Mouse (Mus musculus) liver, embryonic 16.5 days (tissue): Measurements from ENCODE around the gene Luc7l2. TPM values are rescaled to one million over a fixed set of nuclear protein-coding genes. Genes with fewer than 3 reads are reported as not detected.

Experiments used
- ATAC-seq: fragments of 200-750 bp; cut with Nextera tagmentation; 2 replicates; pipeline ENCODE4 v1.8.0; 2017; ENCODE audit warnings: low read depth, mild to moderate bottlenecking, moderate number of reproducible peaks, moderate library complexity
- H3K27ac ChIP-seq: fragments of 300-500 bp; sonication (generic); 2 replicates; pipeline ENCODE4 v1.5.1; 2014; ENCODE audit warnings: mild to moderate bottlenecking, low read length
- H3K27me3 ChIP-seq: fragments of 300-500 bp; sonication (generic); 2 replicates; pipeline ENCODE4 v1.6.1; 2014; ENCODE audit warnings: low read depth, low read length, mixed read lengths; ENCODE audit not compliant: control insufficient read depth, insufficient read depth
- H3K36me3 ChIP-seq: fragments of 300-500 bp; sonication (generic); 2 replicates; pipeline ENCODE4 v1.6.1; 2014; ENCODE audit warnings: mild to moderate bottlenecking; ENCODE audit not compliant: control insufficient read depth, insufficient read depth
- H3K4me1 ChIP-seq: fragments of 300-500 bp; sonication (generic); 2 replicates; pipeline ENCODE4 v1.6.1; 2014; ENCODE audit warnings: low read depth, low read length, mixed read lengths; ENCODE audit not compliant: control insufficient read depth
- H3K4me2 ChIP-seq: fragments of 300-500 bp; sonication (generic); 2 replicates; pipeline ENCODE4 v1.6.1; 2014; ENCODE audit warnings: low read depth, low read length, mixed read lengths
- H3K4me3 ChIP-seq: fragments of 300-500 bp; sonication (generic); 2 replicates; pipeline ENCODE4 v1.5.1; 2014; ENCODE audit warnings: low read depth, mild to moderate bottlenecking, low read length
- H3K9ac ChIP-seq: fragments of 300-500 bp; sonication (generic); 2 replicates; pipeline ENCODE4 v1.6.1; 2014; ENCODE audit warnings: low read depth, low read length
- H3K9me3 ChIP-seq: fragments of 300-500 bp; sonication (generic); replicated peaks from 2 replicates; pipeline ENCODE4 v1.6.1; 2016; ENCODE audit warnings: low read length; ENCODE audit not compliant: control insufficient read depth
- WGBS: fragments of 180-500 bp; shearing (Covaris S2); extraction: QIAGEN DNeasy Blood & Tissue Kit; methylation state at CpG from one replicate; pipeline ENCODE4 v1.1.7; 2014; ENCODE audit not compliant: insufficient replicate concordance; 5-methylcytosine and 5-hydroxymethylcytosine counted together
- polyA plus RNA-seq: library from polyadenylated mRNA; unstranded; fragments of >200 nt; fragmentation: Nextera tagmentation; extraction: Ambion mirVana; gene quantifications from 2 replicates; pipeline ENCODE4 v1.2.1, GENCODE M21; 2015

Gene Luc7l2
- polyA plus RNA-seq, 1 experiment from 2014 or later, result 16.6 TPM

GRCm38 (mm10) chr6:38636852-38637618, 85.9 kb downstream of the Luc7l2 start, which contains the start of gene Klrg2:
Gene Klrg2 (minus strand): TSS chr6:38637242.
- H3K9ac ChIP-seq, result peak within 1 kb of the TSS; percentile 19; the same call in 1 of the 2 replicates
- WGBS, result 2% methylated on average over 60 of the region's 60 CpGs
- H3K27ac ChIP-seq, result no peak within 1 kb of the TSS
- peaks cover 80% of the 10 kb centered on the region for H3K27me3 ChIP-seq
- no peaks in the 10 kb centered on the region for H3K36me3 ChIP-seq
- no peaks in the 10 kb centered on the region for H3K9me3 ChIP-seq
- ATAC-seq, result peak; percentile 72
- peak within 1 kb of the TSS; percentile 55 for H3K4me3 ChIP-seq
- peak within 1 kb of the TSS; percentile 82 for H3K4me2 ChIP-seq
- H3K4me1 ChIP-seq, result peaks cover 18% of the 10 kb centered on the region

GRCm38 (mm10) chr6:38640401-38640800, 89.3 kb downstream of the Luc7l2 start:
- no peak for ATAC-seq
- Histone ChIP-seq H3K27ac (no peak overlapping the region), H3K27me3 (peaks cover 69% of the 10 kb centered on the region), H3K4me2 (no peak overlapping the region), H3K36me3 (no peaks in the 10 kb centered on the region), H3K9ac (no peak overlapping the region), H3K4me3 (no peak overlapping the region), H3K4me1 (peaks cover 18% of the 10 kb centered on the region), H3K9me3 (no peaks in the 10 kb centered on the region)
- WGBS, result 48% methylated on average over 11 of the region's 11 CpGs

- no peak overlapping the region for H3K4me3 ChIP-seq
- H3K27ac ChIP-seq, result no peak overlapping the region
- no peak for ATAC-seq
- peaks cover 12% of the 10 kb centered on the region for H3K4me1 ChIP-seq
- WGBS, result 15% methylated on average over 5 of the region's 5 CpGs
- no peak overlapping the region for H3K9ac ChIP-seq
- H3K27me3 ChIP-seq, result peaks cover 60% of the 10 kb centered on the region
- no peak overlapping the region for H3K4me2 ChIP-seq
- H3K36me3 ChIP-seq, result no peaks in the 10 kb centered on the region
- H3K9me3 ChIP-seq, result no peaks in the 10 kb centered on the region
Measured at GRCm38 (mm10) chr6:38641228-38641627, 90.1 kb downstream of the Luc7l2 start.

- Histone ChIP-seq H3K9me3 (no peaks in the 10 kb centered on the region), H3K4me1 (peaks cover 8% of the 10 kb centered on the region), H3K4me3 (no peak overlapping the region), H3K4me2 (no peak overlapping the region), H3K27me3 (peaks cover 56% of the 10 kb centered on the region), H3K9ac (no peak overlapping the region), H3K36me3 (no peaks in the 10 kb centered on the region), H3K27ac (no peak overlapping the region)
- no peak for ATAC-seq
- 24% methylated on average over 5 of the region's 5 CpGs for WGBS
Measured at GRCm38 (mm10) chr6:38641645-38642044, 90.5 kb downstream of the Luc7l2 start.

- no peak for ATAC-seq
- H3K27ac ChIP-seq, result no peak overlapping the region
- H3K4me2 ChIP-seq, result no peak overlapping the region
- no peaks in the 10 kb centered on the region for H3K4me1 ChIP-seq
- H3K4me3 ChIP-seq, result no peak overlapping the region
- no peak overlapping the region for H3K9ac ChIP-seq
- no peaks in the 10 kb centered on the region for H3K9me3 ChIP-seq
- WGBS, result 43% methylated on average over 5 of the region's 5 CpGs
- no peaks in the 10 kb centered on the region for H3K36me3 ChIP-seq
- peaks cover 47% of the 10 kb centered on the region for H3K27me3 ChIP-seq
Measured at GRCm38 (mm10) chr6:38642593-38642992, 91.5 kb downstream of the Luc7l2 start.

GRCm38 (mm10) chr6:38643039-38643438, 91.9 kb downstream of the Luc7l2 start:
- Histone ChIP-seq H3K4me3 (no peak overlapping the region), H3K4me2 (no peak overlapping the region), H3K9me3 (no peaks in the 10 kb centered on the region), H3K27ac (no peak overlapping the region), H3K27me3 (peaks cover 42% of the 10 kb centered on the region), H3K4me1 (no peaks in the 10 kb centered on the region), H3K36me3 (no peaks in the 10 kb centered on the region), H3K9ac (no peak overlapping the region)
- ATAC-seq, result no peak
- 64% methylated on average over 3 of the region's 3 CpGs for WGBS

GRCm38 (mm10) chr6:38649545-38649944, 98.4 kb downstream of the Luc7l2 start:
- Histone ChIP-seq H3K4me2 (no peak overlapping the region), H3K27ac (no peak overlapping the region), H3K27me3 (no peaks in the 10 kb centered on the region), H3K36me3 (no peaks in the 10 kb centered on the region), H3K9me3 (no peaks in the 10 kb centered on the region), H3K4me3 (no peak overlapping the region), H3K9ac (no peak overlapping the region), H3K4me1 (no peaks in the 10 kb centered on the region)
- WGBS, result 51% methylated on average over 3 of the region's 3 CpGs
- no peak for ATAC-seq

- 36% methylated on average over 14 of the region's 14 CpGs for WGBS
- Histone ChIP-seq H3K4me2 (no peak overlapping the region), H3K27me3 (no peaks in the 10 kb centered on the region), H3K4me3 (no peak overlapping the region), H3K27ac (no peak overlapping the region), H3K9me3 (no peaks in the 10 kb centered on the region), H3K36me3 (no peaks in the 10 kb centered on the region), H3K9ac (no peak overlapping the region), H3K4me1 (no peaks in the 10 kb centered on the region)
- no peak for ATAC-seq
Measured at GRCm38 (mm10) chr6:38650263-38650937, 99.3 kb downstream of the Luc7l2 start.
